ENCODE assay signal across 19 mouse cellular contexts in genomic region chr10:118085046-118085983, GRCm38 (mm10). TPM values are rescaled to one million over a fixed set of nuclear protein-coding genes. Genes with fewer than 3 reads are reported as not detected.
DNase-seq lines count a peak whose midpoint lies in the region; ATAC-seq and TF ChIP-seq lines count a peak whose summit lies in the region.
"Had no signal": no experiment of that assay in that cellular context is flagged by ENCODE, and none has a peak within 500 bp of the region (broad histone marks: within the 10 kb centered on the region; RNA-seq: fewer than 3 reads in every experiment).

No protein-coding gene starts in this region.

- DNase-seq in right cerebral cortex, postnatal 10 days (ENCODE audit: low spot score in 2 of 2) = peak; percentile 45 to 47
- no peak for DNase-seq in right cerebral cortex, adult 2 months (ENCODE audit: low spot score in 2 of 2)
- DNase-seq in c-Kit-positive CD71-positive TER-119-positive erythroid progenitor cells, embryonic 14.5 days (ENCODE audit: low spot score) = no peak
- DNase-seq in left cerebral cortex, adult 8-10 months (ENCODE audit: low spot score in 2 of 2) = no peak
- DNase-seq: cerebellum, postnatal 25 days; gastrocnemius, postnatal 10 days; kidney, postnatal 14 days; lung, postnatal 10 days had no signal

- no peak for TF ChIP-seq POLR2A in bone marrow, adult 2 months (IDR thresholded peaks at IDR 0.05; ENCODE audit: borderline replicate concordance, control insufficient read depth, low read depth, low read length)

- peak; percentile 76 for ATAC-seq in common myeloid progenitor, adult 5-6 weeks (replicated peaks; ENCODE audit: low read depth, poor library complexity, severe bottlenecking)
- peak; percentile 76 for ATAC-seq in megakaryocyte progenitor cell, adult 5-6 weeks (replicated peaks; ENCODE audit: poor library complexity)
- ATAC-seq in megakaryocyte-erythroid progenitor cell, adult 5-6 weeks (replicated peaks; ENCODE audit: low FRiP score, low TSS enrichment, poor library complexity, severe bottlenecking) = no peak
- ATAC-seq: forebrain, embryonic 13.5 days; intestine, embryonic 15.5 days; midbrain, embryonic 13.5 days; Patski had no signal

- peak overlapping the region; percentile 69 for H3K27ac ChIP-seq in bone marrow, adult 2 months (ENCODE audit: control insufficient read depth, insufficient read depth, low read depth, low read length, poor library complexity)
- H3K27ac ChIP-seq: forebrain, embryonic 13.5 days; hindbrain, embryonic 10.5 days; intestine, embryonic 15.5 days; limb, embryonic 10.5 days; midbrain, embryonic 13.5 days had no signal

- H3K4me3 ChIP-seq in bone marrow, adult 2 months (replicated peaks; ENCODE audit: control insufficient read depth, low read depth, low read length) = peak overlapping the region; percentile 26
- H3K4me3 ChIP-seq: forebrain, embryonic 13.5 days; heart, embryonic 12.5 days; hindbrain, embryonic 10.5 days; intestine, embryonic 15.5 days; limb, embryonic 10.5 days; midbrain, embryonic 13.5 days had no signal

- no peak for TF ChIP-seq CTCF in bone marrow, adult 2 months (IDR thresholded peaks at IDR 0.05; ENCODE audit: control insufficient read depth, insufficient read depth, low read length)

- H3K4me1 ChIP-seq in bone marrow, adult 2 months (ENCODE audit: control insufficient read depth, insufficient read depth, low read length) = peaks cover 6% of the 10 kb centered on the region; the same call in 1 of the 2 replicates

- 12% methylated on average over 16 of the region's 16 CpGs for WGBS in bone marrow, adult 2 months

RNA-seq across cellular contexts. Expression of gene Mdm1, which starts 56.3 kb away (rescaled TPM):
- polyA plus RNA-seq in bone marrow, adult 2 months (2011; ENCODE audit: insufficient read depth, insufficient read length, low replicate concordance, missing spikeins) = 5.3 and 17.4 TPM in 2 replicates
- total RNA-seq in common myeloid progenitor, adult 5-6 weeks (2017) = 38.3 and 68.5 TPM in 2 replicates
- 10.2 and 13.4 TPM in 2 replicates for total RNA-seq in megakaryocyte progenitor cell, adult 5-6 weeks (2015)
- 35.6 and 35.9 TPM in 2 replicates for total RNA-seq in megakaryocyte progenitor cell, adult 5-6 weeks (2017)
- 1 to 10 TPM; 6.2 to 9.9 (median 7.2) TPM for total RNA-seq in left cerebral cortex, adult 8-10 months (2022)
- 10.9 and 13.6 TPM in 2 replicates for total RNA-seq in megakaryocyte-erythroid progenitor cell, adult 5-6 weeks (2014; fragmentation: Nextera tagmentation)
- total RNA-seq in megakaryocyte-erythroid progenitor cell, adult 5-6 weeks (2017) = 25.2 and 29.6 TPM in 2 replicates

Comparison
In these comparisons a context has a peak if more than half of its experiments do, and no peak if none do; other contexts are left out.
1. DNase-seq: peak in right cerebral cortex, postnatal 10 days (2 of 2); none in right cerebral cortex, adult 2 months (0 of 2), c-Kit-positive CD71-positive TER-119-positive erythroid progenitor cells, embryonic 14.5 days (single experiment) and left cerebral cortex, adult 8-10 months (0 of 2).